Mouse (Mus musculus) liver, embryonic 14.5 days (tissue): Measurements from ENCODE around the gene B3galt4. TPM values are rescaled to one million over a fixed set of nuclear protein-coding genes. Genes with fewer than 3 reads are reported as not detected.
"Not testable (repeated sequence)": the region's sequence is repeated elsewhere in the genome, so short reads cannot be mapped to it uniquely, and the experiment has no call there.

Experiments
- ATAC-seq: fragments of 200-750 bp; cut with Nextera tagmentation; 2 replicates; pipeline ENCODE4 v1.8.0; 2017; ENCODE audit warnings: moderate number of reproducible peaks, mild to moderate bottlenecking, moderate library complexity; ENCODE audit not compliant: insufficient read depth
- DNase-seq, 3 experiments: peaks; one replicate each; pipeline ENCODE4 v3.0.0-alpha.2; 2012 to 2013; ENCODE audit warnings: low read depth in 3 of 3, low spot score in 3 of 3
- H3K27ac ChIP-seq: fragments of 300-500 bp; sonication (generic); 2 replicates; pipeline ENCODE4 v1.5.1; 2014; ENCODE audit warnings: moderate library complexity, mild to moderate bottlenecking, control low read depth, inconsistent platforms
- H3K27me3 ChIP-seq: fragments of 300-500 bp; sonication (generic); 2 replicates; pipeline ENCODE4 v1.6.1; 2014; ENCODE audit warnings: mild to moderate bottlenecking, low read length, moderate library complexity; ENCODE audit not compliant: control insufficient read depth, insufficient read depth
- H3K36me3 ChIP-seq: fragments of 300-500 bp; sonication (generic); replicated peaks from 2 replicates; pipeline ENCODE4 v1.6.1; 2014; ENCODE audit warnings: low read depth; ENCODE audit not compliant: control insufficient read depth, insufficient read depth
- H3K4me1 ChIP-seq, 2 experiments: fragments of 200-500 bp in 1 of 2; fragments of 300-500 bp in 1 of 2; sonication (generic) in 1 of 2; replicated peaks; 2 replicates each; pipeline ENCODE4 v1.6.1; 2012 to 2014; ENCODE audit warnings: antibody characterized with exemption in 1 of 2, inconsistent platforms in 1 of 2, low read length in 1 of 2; ENCODE audit not compliant: control insufficient read depth in 2 of 2, insufficient read depth in 2 of 2
- H3K4me2 ChIP-seq: fragments of 300-500 bp; sonication (generic); 2 replicates; pipeline ENCODE4 v1.6.1; 2014; ENCODE audit warnings: low read depth, mild to moderate bottlenecking, control low read depth, moderate library complexity
- H3K4me3 ChIP-seq, 2 experiments: fragments of 200-500 bp in 1 of 2; fragments of 300-500 bp in 1 of 2; sonication (generic) in 1 of 2; 2 replicates each; pipeline ENCODE4 v1.5.1; 2012 to 2014; ENCODE audit warnings: low read depth in 2 of 2, low read length in 2 of 2, mild to moderate bottlenecking in 2 of 2, control low read depth in 1 of 2, inconsistent platforms in 1 of 2, moderate library complexity in 1 of 2; ENCODE audit not compliant: insufficient read depth in 1 of 2
- H3K9ac ChIP-seq: fragments of 300-500 bp; sonication (generic); replicated peaks from 2 replicates; pipeline ENCODE4 v1.6.1; 2014; ENCODE audit warnings: mild to moderate bottlenecking, control low read depth, moderate library complexity
- H3K9me3 ChIP-seq: fragments of 300-500 bp; sonication (generic); 2 replicates; pipeline ENCODE4 v1.6.1; 2016; ENCODE audit warnings: low read length, mixed read lengths; ENCODE audit not compliant: control insufficient read depth
- CTCF ChIP-seq: IDR thresholded peaks from 2 replicates; pipeline ENCODE4 v1.5.1; 2016; ENCODE audit warnings: antibody characterized with exemption, low read depth, control low read depth
- EP300 ChIP-seq: IDR thresholded peaks from 2 replicates; pipeline ENCODE4 v1.6.1; 2016; ENCODE audit warnings: antibody characterized with exemption, low read depth
- WGBS: fragments of 180-500 bp; shearing (Covaris S2); extraction: QIAGEN DNeasy Blood & Tissue Kit; methylation state at CpG from one replicate; pipeline ENCODE4 v1.1.7; 2014; ENCODE audit not compliant: insufficient replicate concordance; 5-methylcytosine and 5-hydroxymethylcytosine counted together
- polyA plus RNA-seq, 2 experiments: library from polyadenylated mRNA; depleted of rRNA in 1 of 2; stranded (reverse) in 1 of 2; unstranded in 1 of 2; fragments of >200 nt; fragmentation: Nextera tagmentation in 1 of 2; extraction: Ambion mirVana in 1 of 2; gene quantifications; 2 replicates each; pipeline versions ENCODE4 v1.2.1 to v1.2.3; 2012 to 2014

B3galt4 gene
- polyA plus RNA-seq, 2 experiments, result 1.1 to 1.8 TPM

- H3K4me2 ChIP-seq, result peak within 1 kb of the TSS; percentile 98
- WGBS, result under 1% methylated on average over 68 of the region's 68 CpGs
- DNase-seq (peak; percentile 92 to 93 (median 92)), ATAC-seq (peak; percentile 93)
- TF ChIP-seq EP300 (no peak), CTCF (no peak)
- H3K4me3 ChIP-seq, result peak within 1 kb of the TSS; percentile 73 to 97
- peak within 1 kb of the TSS; percentile 98 for H3K9ac ChIP-seq
- H3K9me3 ChIP-seq, result no peaks in the 10 kb centered on the region
- peaks cover 6 to 15% of the 10 kb centered on the region in 2 experiments for H3K4me1 ChIP-seq
- H3K36me3 ChIP-seq, result peaks cover 27% of the 10 kb centered on the region
- H3K27me3 ChIP-seq, result no peaks in the 10 kb centered on the region
- H3K27ac ChIP-seq, result peak within 1 kb of the TSS; percentile 87
These were observed 42.0 kb downstream of the B3galt4 start, which contains the start of gene Daxx for GRCm38 (mm10) chr17:33909077-33909868. Gene Daxx, plus strand, starts transcription at chr17:33909414.

GRCm38 (mm10) chr17:33908331-33909076, 42.8 kb downstream of the B3galt4 start:
- ATAC-seq (peak; percentile 57), DNase-seq (no peak)
- 1% methylated on average over 42 of the region's 44 CpGs for WGBS
- Histone ChIP-seq H3K9ac (peak overlapping the region; percentile 98), H3K4me2 (peak overlapping the region; percentile 98), H3K27me3 (no peaks in the 10 kb centered on the region), H3K4me1 (peaks cover 14 to 17% of the 10 kb centered on the region in 2 experiments), H3K27ac (peak overlapping the region; percentile 87), H3K4me3 (peak overlapping the region; percentile 73 to 97), H3K9me3 (no peaks in the 10 kb centered on the region), H3K36me3 (peaks cover 20% of the 10 kb centered on the region)
- no peak for TF ChIP-seq EP300
- TF ChIP-seq CTCF, result no peak

- H3K36me3 ChIP-seq, H3K27me3 ChIP-seq, H3K9ac ChIP-seq, H3K4me2 ChIP-seq, DNase-seq, H3K27ac ChIP-seq, H3K9me3 ChIP-seq, H3K4me3 ChIP-seq, ATAC-seq: not testable (repeated sequence)
- WGBS, result 33% methylated on average over 3 of the region's 4 CpGs
- H3K4me1 ChIP-seq, result peaks cover 30 to 40% of the 10 kb centered on the region in 2 experiments
These were observed 46.5 kb downstream of the B3galt4 start, which contains the start of gene Platr17 for GRCm38 (mm10) chr17:33904835-33905234. Gene Platr17, plus strand, starts transcription at chr17:33905135.

- not testable (repeated sequence) for H3K9ac ChIP-seq, DNase-seq, H3K9me3 ChIP-seq, H3K27me3 ChIP-seq, H3K4me3 ChIP-seq, H3K27ac ChIP-seq, H3K36me3 ChIP-seq, ATAC-seq, H3K4me2 ChIP-seq
- H3K4me1 ChIP-seq, result peaks cover 36 to 48% of the 10 kb centered on the region in 2 experiments
- WGBS, result 63% methylated on average over 6 of the region's 6 CpGs
These were observed 47.2 kb downstream of the B3galt4 start for GRCm38 (mm10) chr17:33903911-33904651.
